17 mouse cellular contexts compared by ENCODE assay signal in the genomic region with DNA sequence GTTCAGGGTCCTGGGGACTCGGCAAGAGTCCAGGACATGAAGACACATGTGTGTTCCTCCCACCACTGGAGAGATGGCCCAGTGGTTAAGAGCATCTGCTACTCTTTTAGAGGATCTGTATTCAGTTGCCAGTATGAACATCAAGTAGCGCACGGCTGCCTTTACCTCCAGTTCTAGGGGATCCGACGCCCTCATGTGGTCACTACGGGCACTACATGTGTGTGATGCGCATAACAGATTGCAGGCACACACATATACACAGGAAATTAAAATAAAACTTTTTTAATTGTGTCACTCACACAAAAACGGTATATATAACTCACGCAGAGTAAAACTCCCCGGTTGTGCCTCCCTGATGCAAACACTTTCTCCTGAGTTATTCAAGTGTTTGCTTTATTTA. TPM values are rescaled to one million over a fixed set of nuclear protein-coding genes. Genes with fewer than 3 reads are reported as not detected.
A peak's percentile ranks its signal among the peaks of the same experiment; 100 is the strongest.
DNase-seq lines count a peak whose midpoint lies in the region; ATAC-seq and TF ChIP-seq lines count a peak whose summit lies in the region.
"Had no signal": no experiment of that assay in that cellular context is flagged by ENCODE, and none has a peak within 500 bp of the region (broad histone marks: within the 10 kb centered on the region; RNA-seq: fewer than 3 reads in every experiment).

No protein-coding gene starts in this region.

- TF ChIP-seq CTCF in kidney, postnatal 0 days (IDR thresholded peaks at IDR 0.05; ENCODE audit: low read depth): peak; percentile 7; the same call in 1 of the 2 replicates
- peak; percentile 72; the same call in 1 of the 2 replicates for TF ChIP-seq CTCF in testis, adult 2 months (IDR thresholded peaks at IDR 0.05; ENCODE audit: control insufficient read depth, insufficient read depth, insufficient replicate concordance, low read depth, low read length)

- H3K9ac ChIP-seq in kidney, postnatal 0 days (ENCODE audit: low read depth, low read length): no peak overlapping the region
- H3K9ac ChIP-seq in kidney, embryonic 16.5 days (replicated peaks; ENCODE audit: low read length): no peak overlapping the region
- H3K9ac ChIP-seq: heart, embryonic 13.5 days; neural tube, embryonic 12.5 days had no signal

- no peak overlapping the region for H3K4me3 ChIP-seq in kidney, postnatal 0 days (replicated peaks; ENCODE audit: low read depth, low read length)
- H3K4me3 ChIP-seq in kidney, embryonic 16.5 days (ENCODE audit: low read length): no peak overlapping the region
- no peak overlapping the region for H3K4me3 ChIP-seq in testis, adult 2 months (ENCODE audit: control insufficient read depth, low read depth, low read length)
- H3K4me3 ChIP-seq: heart, embryonic 13.5 days; neural tube, embryonic 12.5 days had no signal

- H3K9me3 ChIP-seq in kidney, postnatal 0 days (replicated peaks; ENCODE audit: low read length): no peaks in the 10 kb centered on the region
- no peaks in the 10 kb centered on the region for H3K9me3 ChIP-seq in kidney, embryonic 16.5 days (ENCODE audit: low read length)
- H3K9me3 ChIP-seq: heart, embryonic 13.5 days; neural tube, embryonic 12.5 days had no signal

- no peak for ATAC-seq in kidney, postnatal 0 days (replicated peaks; ENCODE audit: low FRiP score, low read depth)
- no peak for ATAC-seq in kidney, embryonic 16.5 days (ENCODE audit: low FRiP score, low TSS enrichment)
- no peak for ATAC-seq in erythroid progenitor cell, adult 5-6 weeks (replicated peaks; ENCODE audit: low FRiP score, poor library complexity, severe bottlenecking)
- ATAC-seq: inflammation-experienced regulatory T-cells, adult 6 months; midbrain, embryonic 16.5 days had no signal

- H3K27ac ChIP-seq in kidney, postnatal 0 days: no peak overlapping the region
- no peak overlapping the region for H3K27ac ChIP-seq in kidney, embryonic 16.5 days (ENCODE audit: low read length)
- H3K27ac ChIP-seq in testis, adult 2 months (ENCODE audit: control insufficient read depth, insufficient read depth, low read depth, low read length): no peak overlapping the region
- H3K27ac ChIP-seq: heart, embryonic 13.5 days; neural tube, embryonic 12.5 days had no signal

- WGBS in kidney, postnatal 0 days: 90% methylated on average over 10 of the region's 10 CpGs
- WGBS in kidney, embryonic 16.5 days: 88% methylated on average over 10 of the region's 10 CpGs

- H3K4me1 ChIP-seq in kidney, postnatal 0 days (replicated peaks; ENCODE audit: insufficient read depth, low read length): no peaks in the 10 kb centered on the region
- H3K4me1 ChIP-seq in kidney, embryonic 16.5 days (ENCODE audit: insufficient read depth, low read length): no peaks in the 10 kb centered on the region
- H3K4me1 ChIP-seq in testis, adult 2 months (ENCODE audit: control insufficient read depth, insufficient read depth, low read length): peaks cover 3% of the 10 kb centered on the region; the same call in 1 of the 2 replicates
- H3K4me1 ChIP-seq: heart, embryonic 13.5 days; neural tube, embryonic 12.5 days had no signal

- H3K4me2 ChIP-seq in kidney, postnatal 0 days (ENCODE audit: low read length): no peak overlapping the region
- H3K4me2 ChIP-seq in kidney, embryonic 16.5 days (replicated peaks; ENCODE audit: low read depth, low read length): no peak overlapping the region
- H3K4me2 ChIP-seq: heart, embryonic 13.5 days; neural tube, embryonic 12.5 days had no signal

- no peak for TF ChIP-seq POLR2A in testis, adult 2 months (IDR thresholded peaks at IDR 0.05; ENCODE audit: control insufficient read depth, low read depth, low read length)

- H3K27me3 ChIP-seq in kidney, postnatal 0 days (ENCODE audit: insufficient read depth, low read length): no peaks in the 10 kb centered on the region
- H3K27me3 ChIP-seq in kidney, embryonic 16.5 days (ENCODE audit: insufficient read depth, low read length): no peaks in the 10 kb centered on the region
- H3K27me3 ChIP-seq in testis, adult 2 months (ENCODE audit: control insufficient read depth, insufficient read depth, low read length): no peaks in the 10 kb centered on the region
- H3K27me3 ChIP-seq: heart, embryonic 13.5 days; neural tube, embryonic 12.5 days had no signal

- H3K36me3 ChIP-seq in kidney, postnatal 0 days (ENCODE audit: insufficient read depth, low read length): no peaks in the 10 kb centered on the region
- H3K36me3 ChIP-seq in kidney, embryonic 16.5 days (ENCODE audit: insufficient read depth, low read length): no peaks in the 10 kb centered on the region
- H3K36me3 ChIP-seq in testis, adult 2 months (ENCODE audit: control insufficient read depth, insufficient read depth, low read length): no peaks in the 10 kb centered on the region
- H3K36me3 ChIP-seq: heart, embryonic 13.5 days; neural tube, embryonic 12.5 days had no signal

- DNase-seq in kidney, postnatal 0 days (ENCODE audit: low spot score): no peak
- DNase-seq in testis, postnatal 14 days (ENCODE audit: low spot score): no peak
- peak; percentile 86 for DNase-seq in ZHBTc4 (ENCODE audit: low read depth, low spot score)
- DNase-seq in adrenal gland, postnatal 25 days: no peak
- no peak for DNase-seq in right cerebral cortex, postnatal 36 days (ENCODE audit: low spot score in 2 of 2)
- DNase-seq: adrenal gland, postnatal 10 days; cerebellum, adult 9-11 months; gastrocnemius, postnatal 36 days; kidney, postnatal 10 days; lung, adult 18-20 months had no signal

RNA-seq across cellular contexts. Expression of a gene that starts 17.2 kb away (rescaled TPM):
- 17.4 and 17.6 TPM in 2 replicates for polyA plus RNA-seq in kidney, postnatal 0 days (2015; fragmentation: Nextera tagmentation; extraction: Ambion mirVana)
- polyA plus RNA-seq in kidney, embryonic 16.5 days (2015; fragmentation: Nextera tagmentation; extraction: Ambion mirVana): 11.0 and 13.1 TPM in 2 replicates
- polyA plus RNA-seq in testis, adult 2 months (2012; rRNA removed): 50.3 and 50.6 TPM in 2 replicates
- 1,323 and 1,340 TPM in 2 replicates for total RNA-seq in adrenal gland, postnatal 25 days (2021)
- 39.0 and 39.6 TPM in 2 replicates for total RNA-seq in erythroid progenitor cell, adult 5-6 weeks (2015; ENCODE audit: low replicate concordance)
- total RNA-seq in erythroid progenitor cell, adult 5-6 weeks (2017; ENCODE audit: low replicate concordance): 21.9 and 27.0 TPM in 2 replicates
